Mouse (Mus musculus): ENCODE measurements around the gene Casp8. TPM values are rescaled to one million over a fixed set of nuclear protein-coding genes. Genes with fewer than 3 reads are reported as not detected.

The Casp8 gene
- polyA plus RNA-seq, 1 experiment from 2014 or later, result 15.4 TPM

Other genes with a start within 250 kb of the Casp8 start
- 3.6 and 3.9 TPM in 2 replicates for gene Fam126b, start 209.1 kb upstream of the Casp8 start, polyA plus RNA-seq (2015; fragmentation: Nextera tagmentation; extraction: Ambion mirVana)
- gene Ndufb3, start 209.0 kb upstream of the Casp8 start, polyA plus RNA-seq (2015; fragmentation: Nextera tagmentation; extraction: Ambion mirVana), result 127 and 129 TPM in 2 replicates
- not detected in 2 replicates for gene Als2cr12, start 99.4 kb upstream of the Casp8 start, polyA plus RNA-seq (2015; fragmentation: Nextera tagmentation; extraction: Ambion mirVana)
- 12.7 and 16.3 TPM in 2 replicates for gene Cflar, start 83.9 kb upstream of the Casp8 start, polyA plus RNA-seq (2015; fragmentation: Nextera tagmentation; extraction: Ambion mirVana)
- gene Trak2, start 178.1 kb downstream of the Casp8 start, polyA plus RNA-seq (2015; fragmentation: Nextera tagmentation; extraction: Ambion mirVana), result 41.5 and 58.7 TPM in 2 replicates
- gene Stradb, start 178.1 kb downstream of the Casp8 start, polyA plus RNA-seq (2015; fragmentation: Nextera tagmentation; extraction: Ambion mirVana), result 41.0 and 44.8 TPM in 2 replicates

All from liver, embryonic 13.5 days (tissue).